Mouse (Mus musculus) brain, embryonic 14.5 days (tissue): ENCODE data around the gene Bace2. TPM values are rescaled to one million over a fixed set of nuclear protein-coding genes. Genes with fewer than 3 reads are reported as not detected.

Source experiments
- DNase-seq: peaks from one replicate; pipeline ENCODE4 v3.0.0-alpha.2; 2011; ENCODE audit warnings: low read depth
- CTCF ChIP-seq: fragments of 200-500 bp; IDR thresholded peaks from 2 replicates; pipeline ENCODE4 v1.5.1; 2012; ENCODE audit warnings: inconsistent platforms, mild to moderate bottlenecking, moderate library complexity, borderline replicate concordance; ENCODE audit not compliant: insufficient read depth, insufficient read length; ENCODE audit errors: extremely low read depth
- POLR2A ChIP-seq: fragments of 200-500 bp; IDR thresholded peaks from 2 replicates; pipeline ENCODE4 v1.6.1; 2012; ENCODE audit warnings: mild to moderate bottlenecking, inconsistent platforms, borderline replicate concordance; ENCODE audit not compliant: poor library complexity, insufficient read depth, insufficient read length, severe bottlenecking; ENCODE audit errors: extremely low read depth
- polyA plus RNA-seq: library from polyadenylated mRNA; depleted of rRNA; stranded (reverse); fragments of >200 nt; gene quantifications from 2 replicates; pipeline ENCODE4 v1.2.3, GENCODE M21; 2012; rRNA removed

Gene Bace2
- polyA plus RNA-seq: 0.37 and 0.71 TPM in 2 replicates

- peak; percentile 60 for DNase-seq
Observed at GRCm38 (mm10) chr16:97356499-97357187, at the start of gene Bace2. Gene Bace2, plus strand, starts transcription at chr16:97356742.

DNA sequence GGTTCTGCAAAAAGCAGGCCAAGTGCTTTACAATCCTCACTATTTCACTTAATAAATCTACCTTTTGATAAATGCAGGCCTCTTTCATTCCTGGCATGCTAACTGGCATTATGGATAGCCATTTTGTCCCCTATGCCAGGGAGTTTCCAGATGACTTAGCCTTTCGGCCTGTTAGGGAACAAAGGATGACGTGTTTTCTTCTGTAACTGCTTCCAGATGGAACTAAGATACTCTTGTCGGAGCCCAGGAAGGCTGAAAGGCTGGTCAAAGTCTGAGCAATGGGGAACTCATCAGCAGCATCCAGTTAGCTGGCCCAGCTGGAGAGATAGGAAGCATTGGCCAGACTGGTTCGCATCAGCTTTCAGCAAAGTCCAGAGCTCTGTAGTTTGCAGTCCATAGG lies 48.9 kb upstream of the Bace2 start:
- TF ChIP-seq CTCF (no peak), POLR2A (no peak)
- no peak for DNase-seq

More at GRCm38 (mm10) chr16:97356499-97357187, at the start of gene Bace2:
- TF ChIP-seq POLR2A (no peak), CTCF (peak; percentile 31; the same call in 1 of the 2 replicates)

- TF ChIP-seq CTCF (no peak), POLR2A (no peak)
- DNase-seq: no peak
Observed at GRCm38 (mm10) chr16:97309796-97310569, 46.6 kb upstream of the Bace2 start.

DNA sequence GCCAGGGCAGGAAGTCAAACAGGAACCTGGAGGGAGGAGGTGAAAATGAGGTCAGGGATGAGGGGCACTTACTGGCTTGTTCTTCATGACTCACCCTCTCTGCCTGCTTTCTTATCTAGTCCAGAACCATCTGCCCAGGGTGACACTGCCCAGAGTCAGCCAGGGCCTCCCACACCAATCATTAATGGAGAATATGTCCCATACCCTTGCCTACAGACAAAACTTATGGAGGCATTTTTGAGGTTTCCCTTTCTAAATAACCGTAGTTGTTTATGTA lies 46.0 kb upstream of the Bace2 start:
- DNase-seq: no peak
- TF ChIP-seq CTCF (no peak), POLR2A (no peak)

DNA sequence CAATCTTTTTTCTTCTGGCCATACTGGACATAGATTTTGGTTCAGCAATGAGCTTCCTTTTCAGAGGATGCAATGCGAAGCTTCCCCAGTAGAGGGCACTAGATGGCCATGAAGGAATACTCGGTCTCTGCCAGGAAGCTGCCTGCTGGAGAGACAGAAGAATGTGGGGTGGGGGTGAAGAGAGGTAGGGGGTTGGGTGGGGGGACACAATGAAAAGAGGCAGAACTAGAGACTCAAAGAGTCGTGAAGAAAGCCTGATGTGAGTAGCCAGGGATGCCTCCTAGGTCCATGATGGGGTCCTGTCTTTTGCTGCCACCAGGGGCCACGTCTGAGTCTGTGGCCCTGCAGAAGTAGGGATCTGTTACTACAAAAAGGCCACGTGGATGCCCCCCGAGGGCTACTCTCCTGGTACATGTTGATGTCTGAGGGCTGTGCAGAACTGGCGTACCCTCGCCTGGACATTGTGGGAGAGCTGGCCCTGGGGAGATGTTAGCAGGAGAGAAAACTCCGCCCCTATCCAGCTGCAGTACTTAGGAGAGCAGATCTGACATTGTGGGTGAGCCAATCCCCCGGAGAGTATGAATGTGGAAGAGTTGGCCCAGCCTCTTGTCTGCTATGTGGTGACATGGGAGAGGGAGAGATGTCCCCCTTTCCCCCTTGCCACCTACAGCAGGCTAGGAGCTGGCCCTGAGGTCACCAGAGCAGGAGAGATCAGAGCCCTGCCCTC lies 43.4 kb upstream of the Bace2 start:
- TF ChIP-seq CTCF (peak; percentile 84), POLR2A (no peak)
- peak; percentile 83 for DNase-seq

- no peak for TF ChIP-seq POLR2A
- no peak for TF ChIP-seq CTCF
- DNase-seq: no peak
Observed at GRCm38 (mm10) chr16:97321576-97321975, 35.0 kb upstream of the Bace2 start.

DNA sequence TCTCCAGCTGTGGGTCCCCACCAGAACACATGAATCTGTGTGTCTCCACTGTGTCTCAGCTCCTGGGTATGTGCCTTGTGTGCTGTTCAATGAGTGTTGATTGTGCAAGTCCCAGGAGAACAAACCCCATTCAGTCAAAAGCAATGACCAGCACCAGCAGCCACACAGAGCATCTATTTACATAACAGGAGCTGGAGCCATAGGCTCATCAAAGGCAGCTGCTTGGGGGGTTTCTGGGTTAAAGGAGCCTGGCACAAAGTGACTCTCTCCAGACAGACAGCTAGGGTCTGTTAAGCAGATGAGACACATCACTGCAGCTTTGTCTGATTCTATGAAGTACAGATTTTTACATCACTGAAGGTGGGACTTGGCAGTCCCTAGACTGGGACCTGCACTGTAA lies 33.9 kb upstream of the Bace2 start:
- TF ChIP-seq POLR2A: no peak
- no peak for TF ChIP-seq CTCF
- DNase-seq: peak; percentile 50

GRCm38 (mm10) chr16:97325975-97326374 lies 30.6 kb upstream of the Bace2 start:
- TF ChIP-seq CTCF (peak; percentile 66), POLR2A (no peak)
- peak; percentile 52 for DNase-seq

GRCm38 (mm10) chr16:97328602-97329001 lies 27.9 kb upstream of the Bace2 start:
- DNase-seq: no peak
- no peak for TF ChIP-seq POLR2A
- no peak for TF ChIP-seq CTCF

- TF ChIP-seq CTCF (no peak), POLR2A (no peak)
- DNase-seq: no peak
Observed at GRCm38 (mm10) chr16:97353013-97353412, 3.5 kb upstream of the Bace2 start.

- DNase-seq: no peak
- TF ChIP-seq POLR2A (no peak), CTCF (no peak)
Observed at GRCm38 (mm10) chr16:97354632-97355031, 1.9 kb upstream of the Bace2 start.

DNA sequence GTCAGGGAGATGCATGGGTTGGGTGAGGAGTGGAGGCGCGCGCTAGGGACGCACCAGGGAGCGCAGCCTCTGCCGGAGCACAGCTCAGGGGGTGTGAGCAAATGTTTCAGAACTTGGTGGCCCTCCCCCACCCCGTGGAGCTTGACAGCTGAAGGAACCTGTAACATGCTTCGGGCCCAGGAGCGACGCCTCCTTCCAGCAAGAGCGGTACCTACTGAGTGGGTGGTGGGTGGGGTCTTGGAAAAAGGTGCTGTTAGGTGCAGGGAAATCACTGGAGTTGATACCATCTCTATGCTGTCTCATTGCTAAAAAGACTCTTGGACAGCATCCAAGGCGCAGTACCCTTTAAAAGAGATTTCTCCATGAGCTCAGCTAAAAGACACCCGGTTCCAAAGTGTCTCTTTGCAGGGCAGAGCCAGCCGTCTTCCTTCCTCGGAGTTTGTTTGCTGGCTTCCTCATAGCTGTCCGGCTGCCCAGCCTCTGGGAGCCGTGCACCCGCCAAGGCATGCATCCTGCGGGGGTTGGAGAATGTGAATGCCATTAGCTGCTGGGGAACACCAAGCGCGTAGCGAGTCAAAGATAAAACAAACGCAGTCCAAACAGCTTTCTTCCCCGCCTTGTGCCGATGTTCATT lies 763 bp downstream of the Bace2 start:
- peak; percentile 66 for DNase-seq
- TF ChIP-seq POLR2A: no peak
- no peak for TF ChIP-seq CTCF
